Mouse (Mus musculus) retina, adult 2 months (tissue): Measurements from ENCODE around the gene Pgls.
A peak's percentile ranks its signal among the peaks of the same experiment; 100 is the strongest.

ENCODE experiments used
- DNase-seq: peaks from one replicate; pipeline ENCODE4 v3.0.0-alpha.2; 2012; ENCODE audit warnings: low read depth, low spot score

Pgls gene

DNA sequence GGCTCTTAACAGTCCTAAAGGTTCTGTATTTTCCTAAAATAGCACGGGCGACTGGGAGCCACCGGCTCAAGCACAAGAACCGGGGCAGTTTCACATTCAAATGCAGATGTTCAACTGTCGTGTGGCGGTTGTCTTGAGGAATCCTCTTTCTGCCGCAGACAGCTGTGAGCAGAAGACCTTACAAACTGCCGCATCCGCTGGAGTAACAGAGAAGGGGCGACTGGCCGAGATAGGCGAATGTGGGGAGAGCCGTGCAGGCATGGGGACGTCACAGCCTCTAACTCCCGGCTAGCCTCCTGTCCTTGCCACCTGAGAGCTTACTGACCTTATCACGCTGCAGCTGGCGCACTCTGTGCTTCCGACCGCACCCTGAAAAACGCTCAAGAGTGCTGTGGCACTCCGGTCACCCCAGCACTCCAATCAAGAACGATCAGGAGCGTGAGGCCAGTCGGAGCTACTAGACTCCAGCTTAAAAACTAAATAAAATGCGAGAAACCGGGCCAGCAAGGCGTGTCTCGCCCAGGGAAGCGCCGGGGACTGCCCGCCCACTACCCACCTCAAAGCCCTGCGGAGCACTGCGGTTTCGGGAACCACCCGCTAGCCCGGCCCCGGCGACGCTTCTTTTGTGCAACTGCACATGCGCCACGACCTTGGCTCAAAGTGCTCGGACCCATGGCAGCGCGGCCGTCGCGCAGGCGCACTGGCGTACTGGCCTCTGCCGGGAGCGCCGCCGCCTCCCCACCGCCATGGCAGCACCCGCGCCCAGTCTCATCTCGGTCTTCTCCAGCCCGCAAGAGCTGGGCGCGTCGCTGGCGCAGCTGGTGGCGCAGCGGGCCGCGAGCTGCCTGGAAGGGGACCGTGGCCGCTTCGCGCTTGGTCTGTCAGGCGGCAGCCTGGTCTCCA is at the start of gene Pgls:
Gene Pgls, plus strand, starts transcription at position 706 of the 903 bp plus-strand sequence.
- DNase-seq: peak; percentile 87

DNA sequence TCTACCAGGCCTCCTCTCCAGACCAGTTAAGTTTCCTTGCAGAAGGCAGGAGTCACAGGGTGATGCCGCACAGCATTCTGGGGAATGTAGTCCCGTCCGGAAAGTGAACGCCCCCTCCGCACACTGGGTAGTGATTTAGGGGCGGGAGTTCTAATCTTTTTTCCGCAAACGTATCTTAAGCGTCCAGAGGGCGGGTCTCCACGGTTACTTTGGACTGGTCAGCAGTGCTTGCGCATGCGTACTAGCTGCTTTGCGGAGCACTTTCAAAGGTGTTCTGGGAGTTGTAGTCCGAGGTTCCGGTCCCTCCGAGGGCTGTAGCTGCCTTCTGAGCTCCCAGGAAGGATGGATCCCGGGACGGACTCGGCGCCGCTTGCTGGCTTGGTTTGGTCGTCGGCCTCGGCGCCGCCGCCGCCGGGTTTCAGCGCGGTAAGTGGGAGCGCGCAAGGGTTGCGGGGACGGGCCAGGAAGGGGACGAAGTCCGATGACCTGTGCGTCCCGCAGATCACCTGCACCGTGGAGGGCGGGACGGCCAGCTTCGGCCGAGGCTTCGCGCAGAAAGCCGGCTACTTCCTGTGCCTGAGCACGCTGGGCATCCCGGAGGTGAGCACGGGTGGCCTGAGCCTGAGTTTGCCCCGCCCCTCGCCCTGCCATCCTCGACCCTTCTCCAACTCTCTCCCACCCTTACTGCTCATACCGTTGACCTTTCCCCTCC is 49.2 kb upstream of the Pgls start, which contains the start of gene Mvb12a:
Gene Mvb12a, plus strand, starts transcription at position 291 of the 712 bp plus-strand sequence.
- DNase-seq: peak; percentile 98

DNA sequence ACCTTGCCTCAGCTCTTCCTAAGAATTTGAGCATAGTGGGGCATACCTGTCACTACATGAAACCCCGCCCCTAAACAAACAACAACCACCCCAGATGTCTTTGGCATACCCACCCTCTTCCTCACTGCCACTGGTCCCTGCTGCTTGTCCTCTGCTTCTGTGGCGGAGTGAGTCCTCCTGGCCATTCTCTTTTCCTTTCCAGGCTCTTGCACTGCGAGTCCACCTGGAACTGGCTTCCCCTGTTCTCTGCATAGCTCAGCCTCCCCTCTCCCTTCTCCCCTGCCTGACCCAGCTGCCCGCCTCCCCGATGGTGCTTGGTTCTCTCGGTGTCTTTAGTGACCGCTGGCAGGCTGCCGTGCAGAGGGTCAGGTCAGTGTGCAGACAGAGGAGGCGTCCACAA is 48.2 kb upstream of the Pgls start:
- DNase-seq: no peak

DNA sequence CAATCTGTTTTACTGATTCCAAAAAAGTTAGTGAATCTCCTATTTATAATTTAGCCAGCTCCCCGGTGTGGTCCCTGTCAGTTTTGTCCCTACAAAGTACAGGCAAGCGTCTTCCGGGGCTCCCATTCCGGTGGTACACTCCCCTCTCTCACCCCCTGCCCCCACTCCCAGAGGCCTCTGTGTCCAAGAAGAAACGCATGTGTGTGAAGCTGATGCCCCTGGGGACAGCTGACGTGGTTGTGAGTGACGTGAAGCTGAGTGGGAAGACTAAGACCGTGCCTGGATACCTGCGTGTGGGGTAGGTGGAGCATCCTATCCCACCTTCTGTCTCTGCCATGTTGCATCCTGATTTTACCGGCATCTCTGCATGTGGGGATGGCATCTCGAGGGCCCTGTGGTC is 46.9 kb upstream of the Pgls start:
- no peak for DNase-seq

DNA sequence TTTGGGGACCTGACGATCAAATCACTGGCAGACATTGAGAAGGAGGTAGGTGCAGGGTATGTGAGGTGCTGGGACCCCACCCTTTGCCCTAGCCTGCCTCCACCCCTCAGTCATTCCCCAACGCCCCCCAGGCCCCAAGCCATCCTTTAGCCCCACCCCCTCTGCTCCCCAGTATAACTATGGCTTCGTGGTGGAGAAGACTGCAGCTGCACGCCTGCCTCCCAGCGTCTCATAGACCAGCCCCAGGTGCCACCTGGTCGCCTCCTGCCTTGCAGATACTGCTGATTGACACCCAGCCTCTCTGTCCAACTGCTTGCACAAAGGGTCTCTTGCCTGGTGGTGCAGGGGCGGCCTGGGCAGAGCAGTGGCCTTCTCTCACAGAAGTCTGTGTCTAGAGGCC is 44.4 kb upstream of the Pgls start:
- no peak for DNase-seq

DNA sequence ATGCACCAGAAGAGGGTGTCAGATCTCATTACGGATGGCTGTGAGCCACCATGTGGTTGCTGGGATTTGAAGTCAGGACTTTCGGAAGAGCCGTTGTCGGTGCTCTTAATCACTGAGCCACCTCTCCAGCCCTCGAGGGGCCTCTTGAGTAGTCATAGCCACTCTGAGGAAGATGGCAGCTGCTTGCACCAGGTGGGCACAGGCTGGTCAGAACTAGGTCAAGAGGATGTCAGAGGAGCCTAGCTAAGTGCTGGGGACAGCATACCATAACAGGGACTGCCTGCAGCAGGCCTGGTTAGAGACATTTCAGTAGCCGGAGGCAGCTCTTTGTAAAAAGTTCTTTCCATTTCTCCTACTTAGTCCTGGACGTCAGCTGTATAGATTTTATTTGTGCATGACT is 41.2 kb upstream of the Pgls start:
- DNase-seq: no peak

DNA sequence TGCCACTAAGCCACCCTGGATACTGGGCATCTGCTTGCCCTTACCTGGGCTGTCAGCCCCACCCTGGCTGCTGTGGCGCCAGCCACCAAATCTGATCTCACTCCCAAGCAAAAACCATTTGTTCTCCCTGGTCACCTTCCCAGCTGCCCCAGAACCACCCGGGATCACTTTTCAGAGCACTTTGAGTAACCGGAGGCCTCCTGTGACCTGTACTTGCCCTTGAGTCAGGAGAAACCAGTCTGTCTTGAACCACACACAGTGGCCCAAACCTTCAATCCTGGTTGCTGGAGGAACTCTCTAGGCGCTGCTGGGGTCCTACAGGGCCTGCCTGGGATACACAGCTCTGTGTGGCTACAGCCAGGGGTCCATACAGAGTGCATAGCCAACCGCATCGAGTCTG is 39.2 kb upstream of the Pgls start:
- DNase-seq: no peak

DNA sequence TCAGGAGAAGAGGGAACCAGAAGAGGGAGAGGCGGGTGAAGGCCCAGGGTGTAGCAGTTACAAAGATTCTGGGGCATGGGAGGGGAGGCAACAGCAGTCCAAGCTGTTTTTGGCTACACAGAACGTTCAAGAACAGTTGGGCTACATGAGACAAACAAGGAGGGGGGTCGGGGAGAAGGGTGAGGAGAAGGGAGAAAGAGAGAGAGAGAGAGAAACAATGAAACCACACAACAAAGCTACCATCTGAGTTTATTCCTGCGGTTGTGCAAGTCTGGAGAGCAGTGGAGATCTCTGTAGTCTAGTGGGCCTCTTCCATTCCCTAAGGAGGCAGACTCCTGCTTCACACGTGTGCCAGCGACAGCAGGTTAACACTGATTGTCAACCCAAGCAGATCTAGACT is 38.0 kb upstream of the Pgls start:
- DNase-seq: no peak

DNA sequence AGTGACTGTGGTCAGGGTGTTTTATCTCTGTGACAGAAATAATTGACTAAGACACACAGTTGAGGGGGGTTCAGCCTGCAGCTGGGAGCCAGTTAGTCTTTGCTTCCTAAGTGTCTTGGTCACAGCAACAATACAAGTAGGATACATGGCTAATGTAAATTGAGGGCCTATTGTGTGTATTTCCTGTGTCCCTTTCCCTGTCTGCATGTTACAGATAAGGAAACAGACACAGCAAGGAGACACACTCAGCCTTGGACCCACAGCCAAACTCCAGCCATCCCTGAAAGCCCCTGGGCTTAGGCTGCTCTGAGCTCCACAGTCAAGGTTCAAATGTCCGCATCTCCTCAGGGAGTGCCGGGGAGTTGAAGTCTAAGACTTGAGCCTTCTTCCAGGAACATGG is 37.3 kb upstream of the Pgls start:
- no peak for DNase-seq

DNA sequence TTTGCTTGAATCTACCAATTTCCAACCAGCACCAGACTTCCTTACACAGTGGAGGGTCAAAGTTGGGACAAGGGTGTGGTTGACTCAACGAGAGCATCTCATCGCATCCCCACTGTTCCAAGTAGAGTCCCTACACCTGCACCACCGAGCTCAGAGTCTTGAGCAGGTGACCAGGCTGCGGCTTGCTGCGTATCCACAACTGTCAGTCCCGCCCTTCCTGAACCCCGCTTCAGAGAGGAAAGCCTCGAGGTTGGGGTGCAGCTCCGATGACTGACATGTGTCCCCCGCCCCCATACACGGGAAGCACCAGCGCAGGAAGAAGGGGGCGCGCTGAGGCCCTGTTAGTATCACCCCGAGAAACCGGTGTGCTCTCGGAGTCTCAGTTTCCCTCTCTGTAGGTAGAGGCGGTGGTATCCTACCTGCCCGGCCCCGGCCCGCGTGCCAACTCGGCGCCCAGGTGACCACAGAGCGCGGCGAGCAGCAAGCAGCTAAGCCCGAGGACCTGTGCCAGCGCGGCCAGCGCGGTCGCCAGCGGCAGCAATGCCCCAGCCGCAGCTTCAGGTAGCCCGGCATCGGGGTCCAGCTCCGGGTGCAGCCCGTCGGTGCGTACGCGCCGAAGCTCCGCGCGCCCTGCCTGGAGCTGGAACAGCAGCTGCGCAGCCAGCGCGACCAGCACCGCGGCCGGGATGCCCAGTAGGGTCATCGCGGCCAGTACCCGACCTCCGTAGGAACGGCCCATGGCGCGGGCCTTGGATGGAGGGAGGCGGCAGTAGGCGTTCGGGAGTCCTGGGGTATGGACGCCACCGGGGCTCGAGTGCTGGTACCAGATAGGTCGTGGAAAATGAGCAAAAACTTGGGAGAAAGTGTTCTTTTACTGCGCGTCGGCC is 33.7 kb upstream of the Pgls start, which contains the start of gene Tmem221:
Gene Tmem221, minus strand, starts transcription at position 801 of the 887 bp plus-strand sequence.
- DNase-seq: no peak

DNA sequence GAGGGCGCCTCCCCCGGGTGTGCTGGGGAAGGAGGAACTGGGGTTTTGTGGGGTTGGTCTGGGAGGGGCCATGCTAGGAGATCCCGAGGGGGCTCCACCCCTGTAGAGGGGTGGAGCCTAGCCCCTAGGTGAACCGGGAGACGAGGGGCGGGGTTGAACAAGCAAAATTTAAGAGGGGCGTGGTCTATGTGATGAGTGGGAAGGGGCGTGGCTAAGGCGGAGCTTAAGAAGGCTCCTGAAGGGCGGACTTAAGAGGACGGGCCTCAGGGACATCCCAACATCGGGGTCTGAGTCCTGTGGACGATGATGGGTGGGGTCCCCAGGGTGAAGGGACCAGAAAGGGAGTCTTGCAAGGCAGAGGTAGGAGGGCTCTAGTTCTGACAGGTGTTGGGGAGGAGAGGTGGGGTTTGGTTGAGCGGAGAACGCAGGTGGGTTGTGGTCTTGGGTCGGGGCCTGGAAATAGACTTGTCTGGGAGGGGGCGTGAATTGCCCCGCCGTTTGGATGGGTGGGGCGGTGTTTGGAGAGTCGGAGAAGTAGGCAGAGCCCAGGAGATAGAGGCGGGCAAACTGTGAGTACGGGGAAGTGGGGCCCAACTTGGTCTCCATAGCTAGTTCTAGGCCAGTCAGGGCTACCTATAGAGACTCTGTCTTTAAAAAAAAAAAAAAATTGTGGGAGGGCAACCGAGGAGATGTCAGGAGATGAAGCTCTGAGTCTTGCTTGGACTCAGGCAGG is 32.9 kb upstream of the Pgls start:
- no peak for DNase-seq

DNA sequence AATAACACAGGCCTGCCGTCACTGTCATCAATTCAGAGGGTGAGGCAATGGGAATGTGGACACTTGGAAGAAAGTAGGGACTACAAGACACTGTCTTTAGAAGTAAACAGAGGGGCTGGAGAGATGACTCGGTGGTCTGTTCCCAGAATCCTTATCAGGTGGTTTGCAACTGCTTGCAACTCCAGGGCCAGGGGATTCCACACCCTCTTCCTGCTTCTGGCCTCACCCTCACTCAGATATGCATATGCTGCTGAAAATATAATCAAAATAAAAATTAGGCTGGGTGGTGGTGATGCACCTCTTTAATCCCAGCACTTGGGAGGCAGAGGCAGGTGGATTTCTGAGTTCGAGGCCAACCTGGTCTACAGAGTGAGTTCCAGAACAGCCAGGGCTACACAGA is 31.9 kb upstream of the Pgls start:
- no peak for DNase-seq

DNA sequence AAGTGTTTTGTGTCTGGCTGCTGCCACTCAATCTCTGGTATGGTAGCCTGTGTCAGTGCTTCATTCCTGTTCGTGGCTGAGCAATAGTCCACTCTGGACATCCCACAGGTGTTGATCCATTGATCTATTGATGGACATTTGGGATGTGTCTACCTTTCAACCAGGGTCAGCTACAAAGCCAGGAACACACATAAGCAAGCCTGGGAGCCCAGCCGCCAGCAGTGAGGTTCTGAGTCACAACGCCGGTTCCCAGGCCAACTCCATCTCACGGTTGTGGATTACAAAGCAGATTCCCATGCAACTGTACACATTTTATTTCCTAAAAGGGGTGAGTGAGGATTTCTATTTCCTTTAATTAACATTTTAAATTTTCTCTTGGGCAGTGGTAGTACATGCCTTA is 31.2 kb upstream of the Pgls start:
- DNase-seq: no peak

DNA sequence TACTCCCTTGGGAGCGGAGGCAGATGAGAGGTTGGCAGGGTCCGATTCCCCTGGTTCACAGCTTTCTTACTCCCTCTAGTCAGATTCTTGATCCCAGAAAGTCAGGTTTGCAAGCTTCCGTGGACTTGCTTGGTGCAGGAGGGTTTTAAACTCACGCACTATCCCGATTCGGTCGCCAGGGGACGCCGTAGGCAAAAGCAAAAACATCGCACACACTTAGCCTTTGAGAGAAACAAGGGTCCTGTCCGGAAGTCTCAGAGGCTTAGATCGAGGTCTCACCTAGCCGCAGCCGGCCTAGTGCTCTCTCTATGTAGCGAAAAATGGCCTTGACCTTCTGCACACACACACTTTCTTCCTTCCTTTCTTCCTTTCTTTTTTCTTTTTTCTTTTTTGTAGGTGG is 30.6 kb upstream of the Pgls start:
- DNase-seq: no peak

DNA sequence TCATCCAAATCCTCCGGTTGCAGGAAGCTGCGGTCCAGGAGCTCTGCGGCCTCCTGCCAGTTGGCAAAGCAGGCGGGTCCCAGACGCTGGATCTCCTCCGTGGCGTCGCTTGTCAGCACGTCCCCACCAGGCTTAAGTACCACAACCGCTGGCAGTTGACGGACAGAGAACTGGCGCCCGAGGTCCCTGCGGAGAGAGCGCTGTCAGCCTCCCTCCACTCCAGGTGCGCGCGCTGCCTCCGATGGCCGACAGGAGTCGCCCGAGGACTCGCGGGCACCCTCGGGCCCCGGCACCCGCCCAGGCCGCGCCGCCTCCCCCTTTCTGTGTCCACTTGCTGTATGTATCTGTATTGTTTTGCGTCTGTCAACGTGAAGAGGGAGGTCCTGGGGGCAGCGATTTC is 29.2 kb upstream of the Pgls start:
- peak; percentile 60 for DNase-seq

DNA sequence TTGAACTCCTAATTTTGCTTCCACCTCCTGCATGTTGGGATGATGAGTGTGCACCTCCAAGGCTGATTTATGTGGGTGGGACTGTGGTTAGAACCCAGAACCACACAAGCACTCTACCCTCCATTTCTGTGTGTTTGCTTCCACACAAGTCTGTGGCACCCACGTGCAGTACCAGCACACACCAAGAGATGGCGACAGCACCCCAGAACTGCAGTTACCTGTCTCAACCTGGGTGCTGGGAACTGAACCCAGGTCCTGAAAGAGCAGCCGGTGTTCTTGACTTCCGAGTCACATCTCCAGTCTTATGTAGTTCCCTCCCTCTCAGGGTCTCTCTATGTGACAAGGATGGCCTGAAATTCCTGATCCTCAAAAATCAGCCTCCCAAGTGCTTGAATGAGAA is 28.0 kb upstream of the Pgls start:
- no peak for DNase-seq

DNA sequence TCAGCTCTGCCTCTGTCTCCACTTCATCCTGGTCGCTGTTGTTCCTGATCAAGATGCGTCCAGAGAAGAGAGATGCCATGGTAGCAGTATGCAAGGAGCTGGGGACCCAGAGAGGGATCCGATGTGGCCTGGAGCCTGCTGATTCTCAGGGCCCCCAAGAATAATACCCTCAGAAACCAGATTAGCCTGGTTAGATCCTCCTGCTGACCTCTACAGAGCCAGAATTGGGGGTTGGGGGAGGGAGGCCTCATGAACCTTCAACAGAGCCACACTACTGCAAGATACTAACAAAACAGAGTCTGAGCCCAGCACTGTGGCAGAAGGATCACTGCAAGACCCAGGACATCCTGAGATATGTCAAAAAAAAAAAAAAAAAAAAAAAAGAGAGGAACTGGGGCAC is 25.5 kb upstream of the Pgls start, which contains the start of gene Nxnl1:
Gene Nxnl1, minus strand, starts transcription at position 101 of the 400 bp plus-strand sequence.
- DNase-seq: peak; percentile 71

DNA sequence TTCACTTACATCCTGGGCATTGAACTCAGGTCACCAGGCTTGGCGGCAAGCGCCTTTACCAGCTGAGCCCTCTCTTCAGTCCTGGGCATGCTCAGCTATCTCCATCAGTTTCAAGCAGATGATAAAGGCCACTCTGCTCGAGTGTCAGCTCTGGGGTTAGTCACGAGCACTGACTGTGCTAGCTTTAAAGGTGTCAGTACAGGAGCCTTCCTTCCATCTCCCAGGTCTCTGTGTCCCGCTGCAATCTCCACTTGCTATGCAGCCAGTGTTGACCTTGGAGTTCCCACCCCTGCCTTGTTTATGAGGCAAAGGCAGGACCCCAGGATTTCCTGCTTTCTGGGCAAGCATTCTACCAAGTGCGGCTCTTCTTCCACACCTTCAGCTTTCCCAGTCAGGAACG is 24.4 kb upstream of the Pgls start:
- DNase-seq: no peak

DNA sequence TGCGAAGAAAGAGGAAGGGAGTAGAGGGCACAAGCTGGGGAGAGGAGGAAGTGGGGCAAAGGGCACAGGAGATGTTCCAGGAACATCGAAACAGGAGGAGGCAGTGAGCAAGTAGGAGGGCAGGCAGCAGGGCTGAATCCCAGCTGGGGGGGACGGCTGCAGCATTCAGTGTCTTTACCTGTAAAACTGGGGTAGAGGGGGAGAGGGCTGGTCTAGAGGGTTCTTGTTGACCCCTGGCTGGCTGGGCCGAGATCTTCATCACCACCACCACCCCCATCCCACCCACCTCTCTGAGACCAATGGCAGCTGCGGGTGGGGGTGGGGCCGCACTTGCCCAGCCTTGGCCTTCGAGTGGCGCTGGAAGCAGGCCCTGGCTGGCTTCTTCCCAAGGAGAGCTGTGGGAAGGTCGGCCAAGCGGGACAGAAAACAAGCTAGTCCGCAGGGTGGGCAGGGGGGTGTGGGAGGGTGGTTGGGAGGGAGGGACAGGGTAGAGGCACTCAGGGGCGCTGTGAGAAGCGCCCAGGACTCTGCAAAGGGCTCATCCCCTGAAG is 23.5 kb upstream of the Pgls start, which contains the start of gene Slc27a1:
Gene Slc27a1, plus strand, starts transcription at position 496 of the 551 bp plus-strand sequence.
- no peak for DNase-seq

DNA sequence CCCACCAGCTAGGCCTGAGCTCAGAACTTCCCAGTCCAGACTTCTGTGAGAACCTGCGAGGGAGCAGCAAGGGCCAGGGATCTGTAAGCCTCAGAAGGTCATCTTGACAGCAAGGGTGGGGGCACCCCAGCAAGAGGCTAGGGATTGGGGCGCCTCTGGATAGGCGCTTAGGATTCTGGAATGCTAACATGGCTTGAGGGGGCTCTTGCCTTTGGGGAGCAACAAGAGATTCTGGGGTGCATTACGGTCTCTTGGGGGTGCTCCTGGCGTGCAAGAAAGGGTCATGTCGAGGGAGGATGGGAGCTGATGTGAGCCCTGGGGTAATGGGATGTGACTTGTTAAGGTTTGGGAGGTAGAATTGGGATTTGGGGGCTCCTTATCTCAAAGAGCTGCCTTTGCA is 23.0 kb upstream of the Pgls start:
- no peak for DNase-seq
